In the genomic region with DNA sequence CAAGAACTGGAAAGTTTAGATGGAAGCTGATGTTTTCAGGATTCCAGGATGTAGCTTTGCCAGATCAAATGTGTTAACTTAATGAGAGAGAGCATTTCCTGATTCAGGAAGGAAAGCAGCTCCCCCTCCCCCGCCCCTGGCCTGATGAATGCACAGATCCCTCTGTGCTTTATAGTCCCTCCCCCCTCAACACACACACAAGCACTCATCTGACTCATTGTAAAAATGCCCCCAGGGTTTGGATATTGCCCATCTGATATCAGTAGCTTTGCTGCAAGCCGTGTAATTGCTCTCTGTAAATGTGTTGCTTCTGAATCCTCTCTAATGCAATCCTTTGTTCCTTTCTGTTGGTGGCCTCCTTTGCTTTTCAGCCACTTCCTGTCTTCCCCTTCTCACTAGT, we compare ENCODE assay signal across 9 mouse cellular contexts.
DNase-seq lines count a peak whose midpoint lies in the region; ATAC-seq and TF ChIP-seq lines count a peak whose summit lies in the region.
"Had no signal": no experiment of that assay in that cellular context is flagged by ENCODE, and none has a peak within 500 bp of the region (broad histone marks: within the 10 kb centered on the region; RNA-seq: fewer than 3 reads in every experiment).

No protein-coding gene starts in this region.

- no peak overlapping the region for H3K4me2 ChIP-seq in forebrain, embryonic 16.5 days (ENCODE audit: low read length)
- H3K4me2 ChIP-seq in midbrain, embryonic 11.5 days = no peak overlapping the region

- 47% methylated on average over 2 of the region's 2 CpGs for WGBS in forebrain, embryonic 16.5 days
- 68% methylated on average over 2 of the region's 2 CpGs for WGBS in midbrain, embryonic 11.5 days
- WGBS in cerebellum, adult 2 months = 65% methylated on average over 2 of the region's 2 CpGs

- no peaks in the 10 kb centered on the region for H3K27me3 ChIP-seq in forebrain, embryonic 16.5 days (replicated peaks; ENCODE audit: control insufficient read depth, insufficient read depth, low read length)
- no peaks in the 10 kb centered on the region for H3K27me3 ChIP-seq in midbrain, embryonic 11.5 days (ENCODE audit: control insufficient read depth, insufficient read depth, low read length)
- H3K27me3 ChIP-seq in cerebellum, adult 2 months (ENCODE audit: control insufficient read depth, insufficient read depth, low read length) = no peaks in the 10 kb centered on the region

- peak; percentile 75 for ATAC-seq in forebrain, embryonic 16.5 days
- ATAC-seq in midbrain, embryonic 11.5 days (ENCODE audit: low FRiP score) = peak; percentile 59; the same call in 1 of the 2 replicates
- ATAC-seq: inflammation-experienced regulatory T-cells, adult 6 months had no signal

- H3K36me3 ChIP-seq in forebrain, embryonic 16.5 days (ENCODE audit: control insufficient read depth, insufficient read depth) = no peaks in the 10 kb centered on the region
- H3K36me3 ChIP-seq in midbrain, embryonic 11.5 days (ENCODE audit: control insufficient read depth, insufficient read depth, low read length) = no peaks in the 10 kb centered on the region

- TF ChIP-seq CTCF in cerebellum, adult 2 months (IDR thresholded peaks at IDR 0.05; ENCODE audit: borderline replicate concordance, insufficient read depth, low read depth, low read length) = no peak

- no peaks in the 10 kb centered on the region for H3K9me3 ChIP-seq in forebrain, embryonic 16.5 days (ENCODE audit: control insufficient read depth, low read length)
- H3K9me3 ChIP-seq in midbrain, embryonic 11.5 days (ENCODE audit: control insufficient read depth, low read length) = no peaks in the 10 kb centered on the region

- peaks cover 4% of the 10 kb centered on the region; the same call in 1 of the 2 replicates for H3K4me1 ChIP-seq in forebrain, embryonic 16.5 days (replicated peaks; ENCODE audit: control insufficient read depth, insufficient read depth, low read length)
- no peaks in the 10 kb centered on the region for H3K4me1 ChIP-seq in midbrain, embryonic 11.5 days (ENCODE audit: control insufficient read depth, insufficient read depth, low read length)
- no peaks in the 10 kb centered on the region for H3K4me1 ChIP-seq in cerebellum, adult 2 months (ENCODE audit: control insufficient read depth, insufficient read depth, low read length)

- DNase-seq in embryo, embryonic 10.5 days (ENCODE audit: low spot score) = peak; percentile 50
- DNase-seq in embryo, embryonic 10 days (ENCODE audit: low spot score) = no peak
- peak; percentile 65 for DNase-seq in Muller cell, postnatal 12 days (ENCODE audit: inconsistent ontology term)
- DNase-seq in midbrain, embryonic 11.5 days (ENCODE audit: low spot score, missing footprints) = no peak
- DNase-seq in cerebellum, adult 2 months = no peak
- no peak for DNase-seq in cerebellum, adult 18-20 months
- DNase-seq in spleen, postnatal 4 days (ENCODE audit: low spot score in 2 of 2) = no peak

- no peak overlapping the region for H3K9ac ChIP-seq in forebrain, embryonic 16.5 days (replicated peaks; ENCODE audit: low read depth, low read length)
- H3K9ac ChIP-seq in midbrain, embryonic 11.5 days (ENCODE audit: low read length) = no peak overlapping the region

- H3K4me3 ChIP-seq in forebrain, embryonic 16.5 days (replicated peaks; ENCODE audit: low read length) = no peak overlapping the region
- no peak overlapping the region for H3K4me3 ChIP-seq in midbrain, embryonic 11.5 days (ENCODE audit: low read depth, low read length)
- H3K4me3 ChIP-seq in cerebellum, adult 2 months (replicated peaks; ENCODE audit: insufficient read depth, low read depth, low read length) = no peak overlapping the region

- H3K27ac ChIP-seq in forebrain, embryonic 16.5 days (ENCODE audit: low read length) = no peak overlapping the region
- H3K27ac ChIP-seq in midbrain, embryonic 11.5 days (ENCODE audit: low read depth, low read length) = no peak overlapping the region
- no peak overlapping the region for H3K27ac ChIP-seq in cerebellum, adult 2 months (ENCODE audit: insufficient read depth, low read length)

- no peak for TF ChIP-seq POLR2A in cerebellum, adult 2 months (IDR thresholded peaks at IDR 0.05; ENCODE audit: borderline replicate concordance, insufficient read depth, low read length)

Comparison
In these comparisons a context has a peak if more than half of its experiments do, and no peak if none do; other contexts are left out.
1. DNase-seq: peak in embryo, embryonic 10.5 days (single experiment) and Muller cell, postnatal 12 days (single experiment); none in embryo, embryonic 10 days (single experiment), midbrain, embryonic 11.5 days (single experiment), cerebellum, adult 2 months (0 of 2), cerebellum, adult 18-20 months (0 of 2) and spleen, postnatal 4 days (0 of 2).